Mouse (Mus musculus): ENCODE results near the gene 2310061I04Rik. TPM values are rescaled to one million over a fixed set of nuclear protein-coding genes. Genes with fewer than 3 reads are reported as not detected.

The 2310061I04Rik gene
- total RNA-seq, 2 experiments from 2014 or later: 58.4 to 62.0 TPM

GRCm38 (mm10) chr17:35879245-35880057 lies 17.8 kb downstream of the 2310061I04Rik start, which contains the start of gene Dhx16:
Gene Dhx16 (plus strand): TSS chr17:35879819.
- intact Hi-C loops (cut with DNase I): no loop called here

DNA sequence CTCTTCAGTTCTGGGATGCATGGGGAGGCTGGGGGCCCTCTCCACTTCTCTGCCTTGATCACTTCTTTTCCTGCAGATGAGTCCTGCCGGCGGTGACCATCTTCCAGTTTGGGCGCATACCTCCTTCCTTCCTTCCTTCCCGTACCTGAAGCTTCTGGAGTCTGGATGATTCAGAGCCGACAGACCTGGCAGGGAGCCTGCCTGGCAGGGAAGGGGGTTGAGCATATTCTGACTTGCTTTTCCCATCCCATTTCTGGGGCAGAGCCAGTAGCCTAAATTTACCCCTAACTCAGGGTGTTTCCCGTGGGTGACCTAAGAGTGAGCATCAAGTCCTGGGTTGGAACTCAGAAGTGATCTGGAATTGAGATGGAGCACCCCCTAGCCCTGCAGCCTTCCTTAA lies 22.5 kb downstream of the 2310061I04Rik start:
- DNase-seq (ENCODE audit: low spot score in 2 of 2): peak; percentile 59 to 70
- intact Hi-C loops (cut with DNase I): loop anchor here (2.0 kb wide), 1 partner anchor 46 kb away; no protein-coding TSS in a partner anchor

More at GRCm38 (mm10) chr17:35879245-35880057, 17.8 kb downstream of the 2310061I04Rik start, which contains the start of gene Dhx16:
- peak; percentile 95 to 96 for DNase-seq (ENCODE audit: low spot score in 2 of 2)

GRCm38 (mm10) chr17:35873774-35874519 lies 23.3 kb downstream of the 2310061I04Rik start:
- DNase-seq (ENCODE audit: low spot score in 2 of 2): peak; percentile 85
- intact Hi-C loops (cut with DNase I): loop anchor here (2.0 kb wide), 3 partner anchors 37 to 135 kb away; no protein-coding TSS in a partner anchor

DNA sequence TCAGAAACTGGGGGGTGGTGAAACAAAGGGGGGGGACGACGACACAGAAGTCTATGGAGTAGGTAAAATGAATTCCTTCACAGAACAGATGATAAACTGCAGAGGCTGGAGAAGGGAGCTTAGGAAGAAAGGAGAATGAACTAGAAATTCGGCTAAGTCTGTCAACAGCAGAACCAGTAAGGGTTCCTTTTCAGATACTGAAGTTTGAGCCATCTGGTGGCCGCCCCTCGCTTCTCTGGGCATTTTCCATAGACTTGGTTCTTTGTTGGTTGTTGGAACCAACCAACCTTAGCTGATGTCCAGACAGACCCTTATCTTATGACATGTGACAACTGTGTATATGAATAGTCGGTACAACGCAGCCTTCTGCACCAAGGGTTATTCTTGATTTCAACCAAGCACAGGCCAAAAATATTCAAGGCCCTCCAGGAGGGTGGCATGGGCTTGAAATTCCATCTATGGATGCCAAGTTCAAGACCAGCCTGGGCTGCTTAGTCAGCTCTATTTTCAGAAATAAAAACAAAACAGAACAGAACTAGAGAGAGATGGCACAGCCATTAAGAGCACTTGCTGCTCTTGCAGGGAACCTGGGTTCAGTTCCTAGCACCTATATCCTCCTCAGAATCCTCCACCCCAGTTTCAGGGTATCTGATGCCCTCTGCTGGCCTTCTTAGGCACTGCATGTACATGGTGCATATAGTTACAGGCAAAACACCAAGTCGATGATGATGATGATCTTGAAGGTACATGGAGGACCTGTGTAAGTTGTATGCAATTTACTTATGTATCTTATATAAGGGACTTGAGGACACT lies 26.1 kb downstream of the 2310061I04Rik start:
- intact Hi-C loops (cut with DNase I): no loop called here

GRCm38 (mm10) chr17:35870151-35870883 lies 26.9 kb downstream of the 2310061I04Rik start:
- intact Hi-C loops (cut with DNase I): no loop called here
- peak in 1 of 2 experiments; percentile 37 for DNase-seq (ENCODE audit: low spot score in 2 of 2)

More for the DNA sequence above, 26.1 kb downstream of the 2310061I04Rik start:
- DNase-seq (ENCODE audit: low spot score in 2 of 2): no peak

DNA sequence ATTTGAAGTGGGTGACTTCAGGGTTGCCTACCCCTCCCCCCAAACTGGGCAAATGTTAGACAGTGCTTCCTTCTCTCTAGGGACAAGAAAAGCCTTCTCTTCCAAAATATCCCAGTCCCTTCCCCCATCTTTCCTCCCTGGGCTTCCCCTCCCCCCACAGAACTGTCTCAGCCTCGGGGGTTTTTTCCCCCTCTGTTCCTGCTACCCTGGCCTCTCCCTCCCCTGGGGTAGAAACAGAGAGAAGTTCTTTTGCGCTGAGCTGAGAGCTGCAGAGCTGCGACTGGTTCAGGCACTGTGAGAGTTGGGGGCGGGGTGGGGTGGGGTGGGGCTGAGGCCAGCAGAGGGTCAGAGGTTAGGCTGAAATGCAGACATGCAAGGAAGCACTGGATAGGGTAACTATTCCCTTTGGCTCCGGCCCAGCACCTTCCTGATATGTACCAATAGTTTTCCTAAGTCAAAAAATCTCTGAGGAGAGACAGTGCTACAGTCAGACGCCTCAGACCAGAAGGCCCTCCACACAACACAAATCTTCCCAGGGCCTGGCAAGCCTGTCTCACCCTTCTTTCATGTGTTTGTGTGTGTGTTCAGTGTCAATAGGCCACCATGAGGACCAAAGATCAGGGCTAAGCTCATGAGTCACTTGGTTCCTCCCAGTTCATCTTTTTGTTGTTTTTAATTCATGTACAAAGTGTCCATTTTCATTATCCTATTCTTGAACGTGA lies 27.7 kb downstream of the 2310061I04Rik start:
- intact Hi-C loops (cut with DNase I): no loop called here
- no peak for DNase-seq (ENCODE audit: low spot score in 2 of 2)

GRCm38 (mm10) chr17:35868961-35869345 lies 28.3 kb downstream of the 2310061I04Rik start:
- no peak for DNase-seq (ENCODE audit: low spot score in 2 of 2)
- intact Hi-C loops (cut with DNase I): no loop called here

DNA sequence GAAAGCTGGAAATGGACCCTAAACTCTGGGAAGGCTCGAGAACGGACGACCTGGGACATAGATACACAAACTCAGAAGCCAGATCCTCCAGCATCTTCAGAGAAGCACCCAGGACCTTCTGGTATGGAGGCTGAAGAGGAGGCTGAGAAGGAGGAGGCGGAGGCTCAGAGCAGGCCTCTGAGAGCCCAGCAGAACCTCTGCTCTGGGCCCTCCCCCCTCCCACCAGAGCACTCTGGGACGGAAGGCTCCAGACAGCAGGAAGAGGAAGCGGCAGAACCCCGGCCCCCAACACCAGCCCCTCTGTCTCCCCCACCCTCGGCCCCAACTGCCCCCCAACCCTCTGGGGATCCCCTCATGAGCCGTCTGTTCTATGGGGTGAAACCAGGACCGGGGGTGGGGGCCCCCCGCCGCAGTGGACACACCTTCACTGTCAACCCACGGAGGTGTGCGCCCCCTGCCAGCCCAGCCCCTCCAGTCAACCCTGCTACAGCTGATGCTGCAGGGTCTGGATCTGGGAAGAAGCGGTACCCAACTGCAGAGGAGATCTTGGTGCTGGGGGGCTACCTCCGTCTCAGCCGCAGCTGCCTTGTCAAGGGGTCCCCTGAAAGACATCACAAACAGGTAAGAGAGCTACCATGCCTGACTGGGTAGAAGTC lies 28.9 kb downstream of the 2310061I04Rik start:
- no peak for DNase-seq (ENCODE audit: low spot score in 2 of 2)
- intact Hi-C loops (cut with DNase I): no loop called here

- intact Hi-C loops (cut with DNase I): no loop called here
- no peak for DNase-seq (ENCODE audit: low spot score in 2 of 2)
These were observed 30.0 kb downstream of the 2310061I04Rik start for GRCm38 (mm10) chr17:35866911-35867890.

DNA sequence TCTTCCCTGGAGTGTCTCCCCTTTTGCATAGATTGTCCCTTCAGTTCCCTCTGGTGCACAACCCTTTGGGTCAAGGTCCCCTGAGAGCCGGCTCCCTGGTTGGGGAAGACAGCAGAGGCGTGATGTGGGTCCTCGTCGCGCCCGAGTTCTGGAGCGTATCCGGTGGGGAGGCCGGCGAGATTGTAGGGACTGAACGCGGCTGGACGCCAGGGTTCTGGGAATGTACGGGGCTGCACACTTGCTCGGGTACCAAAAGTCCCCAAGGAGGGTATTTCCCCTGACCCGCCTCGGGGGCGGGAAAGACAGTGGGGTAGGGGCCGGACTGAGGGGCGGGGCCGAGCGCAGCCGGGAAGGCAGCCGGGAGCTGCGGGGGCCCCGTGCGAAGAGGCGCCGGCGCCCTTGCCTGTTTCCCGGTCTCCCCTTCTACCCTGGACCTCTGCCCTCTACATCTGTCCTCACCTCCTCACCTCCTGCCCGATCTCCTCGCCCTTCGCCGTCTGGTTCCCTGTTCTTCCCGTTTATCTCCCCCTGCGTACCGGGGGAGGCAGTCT lies 30.9 kb downstream of the 2310061I04Rik start:
- DNase-seq (ENCODE audit: low spot score in 2 of 2): peak; percentile 38 to 39
- intact Hi-C loops (cut with DNase I): no loop called here

GRCm38 (mm10) chr17:35865481-35866280 lies 31.6 kb downstream of the 2310061I04Rik start, which contains the start of gene Ppp1r18:
Gene Ppp1r18 (plus strand): TSS chr17:35865593.
- intact Hi-C loops (cut with DNase I): no loop called here
- DNase-seq (ENCODE audit: low spot score in 2 of 2): peak in 1 of 2 experiments; percentile 37

- intact Hi-C loops (cut with DNase I): no loop called here
- DNase-seq (ENCODE audit: low spot score in 2 of 2): no peak
These were observed 32.3 kb downstream of the 2310061I04Rik start for GRCm38 (mm10) chr17:35864832-35865353.

GRCm38 (mm10) chr17:35861198-35861857 lies 35.9 kb downstream of the 2310061I04Rik start, which contains the start of gene Nrm:
Gene Nrm (plus strand): TSS chr17:35861318.
- DNase-seq (ENCODE audit: low spot score in 2 of 2): peak; percentile 91 to 93
- intact Hi-C loops (cut with DNase I): no loop called here

- DNase-seq (ENCODE audit: low spot score in 2 of 2): no peak
- intact Hi-C loops (cut with DNase I): no loop called here
These were observed 36.4 kb downstream of the 2310061I04Rik start for GRCm38 (mm10) chr17:35860831-35861197.

DNA sequence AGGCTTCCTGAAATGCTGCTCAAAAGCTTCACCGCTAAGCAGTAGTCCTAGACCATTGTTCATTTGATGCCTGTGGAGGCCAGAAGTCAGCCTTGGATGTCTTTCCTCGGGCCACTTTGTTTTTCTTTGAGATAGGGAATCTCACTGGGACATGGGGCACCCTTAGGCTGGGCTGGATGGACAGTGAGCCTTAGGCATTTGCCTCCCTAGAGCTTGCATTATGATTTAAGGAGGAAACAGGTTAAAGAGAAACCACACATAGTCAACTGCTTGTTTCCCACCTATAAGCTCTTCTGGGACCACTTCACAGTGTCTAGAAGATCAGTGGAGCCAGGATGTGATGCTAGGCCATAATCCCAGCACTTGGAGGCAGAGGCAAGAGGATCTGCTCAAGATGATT lies 37.4 kb downstream of the 2310061I04Rik start:
- intact Hi-C loops (cut with DNase I): no loop called here
- DNase-seq (ENCODE audit: low spot score in 2 of 2): no peak
